Mouse (Mus musculus): Measurements from ENCODE around the gene Psg20. TPM values are rescaled to one million over a fixed set of nuclear protein-coding genes. Genes with fewer than 3 reads are reported as not detected.

The Psg20 gene
- not detected for polyA plus RNA-seq (2017; shearing (Covaris generic))

DNA sequence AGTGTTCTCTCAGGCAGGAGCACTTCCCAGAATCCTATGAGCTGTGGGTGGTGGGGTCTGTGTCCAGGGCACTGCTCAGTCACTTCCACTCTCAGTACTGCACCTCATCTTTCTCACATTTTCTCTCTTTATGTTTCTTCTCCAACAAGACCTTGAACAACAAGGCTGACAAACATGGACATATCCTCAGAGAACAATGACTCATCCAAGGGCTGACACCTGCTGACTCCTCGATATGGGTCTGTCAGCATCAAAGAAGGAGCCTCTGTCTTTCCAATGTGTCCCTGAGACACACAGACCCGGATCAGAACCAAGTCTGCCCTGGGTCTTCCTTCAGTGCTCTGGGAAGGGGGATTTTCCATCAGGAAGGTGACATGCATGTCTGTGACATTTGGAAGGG is at the start of gene Psg20:
Psg20 (minus strand) TSS at position 101 of the 400 bp plus-strand sequence.

DNA sequence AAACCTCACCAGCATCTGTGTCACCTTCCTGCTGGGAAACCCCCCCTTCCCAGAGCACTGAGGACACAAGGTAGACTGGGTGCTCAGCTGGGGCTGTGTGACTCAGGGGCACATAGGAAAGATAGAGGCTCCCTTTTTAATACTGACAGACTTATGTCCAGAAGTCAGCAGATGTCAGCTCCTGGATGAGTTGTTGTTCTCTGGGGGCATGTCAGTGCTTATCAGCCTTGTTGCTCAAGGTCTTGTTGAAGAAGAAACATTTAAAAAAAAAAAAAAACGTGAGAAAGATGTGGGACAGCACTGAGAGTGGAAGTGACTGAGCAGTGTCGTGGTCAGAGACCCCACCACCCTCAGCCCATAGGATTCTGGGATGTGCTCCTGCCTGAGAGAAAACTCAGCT is 31.8 kb upstream of the Psg20 start, which contains the start of gene Psg22:
Psg22 (plus strand) TSS at position 301 of the 400 bp plus-strand sequence.

DNA sequence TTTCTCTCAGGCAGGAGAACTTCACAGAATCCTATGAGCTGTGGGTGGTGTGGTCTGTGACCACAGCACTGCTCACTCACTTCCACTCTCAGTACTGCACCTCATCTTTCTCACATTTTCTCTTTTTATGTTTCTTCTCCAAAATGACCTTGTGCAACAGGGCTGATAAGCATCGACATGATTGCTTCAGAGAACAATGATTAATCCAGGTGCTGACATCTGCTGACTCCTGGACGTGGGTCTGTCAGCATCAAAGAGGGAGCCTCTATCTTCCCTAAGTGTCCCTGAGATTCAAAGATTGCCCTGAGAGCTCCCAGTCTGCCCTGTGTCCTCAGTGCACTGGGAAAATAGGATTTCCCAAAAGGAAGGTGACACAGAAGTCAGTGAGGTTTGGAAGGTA is 29.4 kb downstream of the Psg20 start, which contains the start of gene Psg21:
Psg21 (minus strand) TSS at position 101 of the 400 bp plus-strand sequence.

Other genes with a start within 250 kb of the Psg20 start
- gene Psg26, start 202.0 kb downstream of the Psg20 start, polyA plus RNA-seq (2017; shearing (Covaris generic)): not detected
- not detected for gene Psg25, start 153.9 kb downstream of the Psg20 start, polyA plus RNA-seq (2017; shearing (Covaris generic))
- not detected for gene Psg27, start 118.9 kb downstream of the Psg20 start, polyA plus RNA-seq (2017; shearing (Covaris generic))
- gene Psg23, start 69.7 kb downstream of the Psg20 start, polyA plus RNA-seq (2017; shearing (Covaris generic)): 0.23 TPM
- not detected for gene Psg21, start 29.5 kb downstream of the Psg20 start, polyA plus RNA-seq (2017; shearing (Covaris generic))
- not detected for gene Psg22, start 31.9 kb upstream of the Psg20 start, polyA plus RNA-seq (2017; shearing (Covaris generic))
- gene Psg19, start 112.3 kb upstream of the Psg20 start, polyA plus RNA-seq (2017; shearing (Covaris generic)): 0.18 TPM
- gene Psg17, start 135.4 kb upstream of the Psg20 start, polyA plus RNA-seq (2017; shearing (Covaris generic)): not detected
- 1.1 TPM for gene Mill2, start 153.8 kb upstream of the Psg20 start, polyA plus RNA-seq (2017; shearing (Covaris generic))
- gene Pglyrp1, start 185.1 kb upstream of the Psg20 start, polyA plus RNA-seq (2017; shearing (Covaris generic)): 84.2 TPM
- 23.0 TPM for gene Ccdc61, start 224.2 kb upstream of the Psg20 start, polyA plus RNA-seq (2017; shearing (Covaris generic))
- gene Nova2, start 239.7 kb upstream of the Psg20 start, polyA plus RNA-seq (2017; shearing (Covaris generic)): not detected

All from effector memory CD4-positive, alpha-beta T cell, adult 7 months (primary cell).